Mouse (Mus musculus): Measurements from ENCODE around the gene Gm49510.

Gene Gm49510

DNA sequence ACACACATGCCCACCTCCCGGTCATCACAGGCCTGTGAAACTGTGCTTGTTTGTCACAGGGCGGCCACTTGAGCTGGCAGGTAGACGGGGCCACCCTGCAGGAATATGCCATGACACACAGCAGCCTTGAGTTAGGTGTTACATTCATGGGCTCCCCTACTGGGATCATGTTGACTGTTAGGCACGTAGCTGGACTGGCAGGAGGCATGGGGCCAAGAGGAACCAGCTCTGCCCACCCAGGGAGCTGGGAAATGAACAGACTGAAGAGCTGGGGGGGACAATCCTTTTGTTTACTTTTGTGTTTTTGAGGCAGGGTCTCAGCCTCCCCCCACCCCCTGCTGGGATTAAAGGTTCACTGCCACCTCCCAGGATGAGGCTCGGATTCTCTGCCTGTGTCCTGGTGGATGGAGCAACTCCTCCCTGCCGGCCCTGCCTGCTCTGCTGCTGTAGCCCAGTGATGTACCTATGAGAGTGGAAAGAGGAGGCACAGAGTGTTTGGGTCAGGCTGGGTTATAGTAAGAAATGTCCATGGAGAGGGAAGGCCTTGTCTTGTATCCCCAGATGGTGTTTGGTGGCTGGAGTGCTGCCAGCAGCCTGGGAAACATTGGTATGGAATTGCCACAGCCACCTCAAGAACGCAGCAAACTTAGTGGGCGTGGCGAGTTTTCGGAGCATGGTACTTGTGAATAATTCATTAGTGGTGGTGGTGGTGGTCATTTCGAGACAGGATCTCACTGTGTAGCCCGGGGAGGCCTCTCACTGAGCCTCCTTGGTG is 16.8 kb downstream of the Gm49510 start:
- DNase-seq, result no peak

DNA sequence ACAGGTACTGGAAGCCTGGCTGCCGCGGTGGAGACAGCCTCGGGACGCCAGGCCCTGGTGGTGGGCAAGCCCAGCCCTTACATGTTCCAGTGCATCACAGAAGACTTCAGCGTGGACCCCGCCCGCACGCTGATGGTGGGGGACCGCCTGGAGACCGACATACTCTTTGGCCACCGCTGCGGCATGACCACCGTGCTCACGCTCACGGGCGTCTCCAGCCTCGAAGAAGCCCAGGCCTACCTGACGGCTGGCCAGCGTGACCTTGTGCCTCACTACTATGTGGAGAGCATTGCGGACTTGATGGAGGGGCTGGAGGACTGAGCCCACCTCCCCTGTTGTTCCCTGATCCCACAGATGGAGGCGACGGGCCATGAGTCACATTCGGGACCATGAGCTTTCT is 18.7 kb downstream of the Gm49510 start:
- no peak for DNase-seq

DNA sequence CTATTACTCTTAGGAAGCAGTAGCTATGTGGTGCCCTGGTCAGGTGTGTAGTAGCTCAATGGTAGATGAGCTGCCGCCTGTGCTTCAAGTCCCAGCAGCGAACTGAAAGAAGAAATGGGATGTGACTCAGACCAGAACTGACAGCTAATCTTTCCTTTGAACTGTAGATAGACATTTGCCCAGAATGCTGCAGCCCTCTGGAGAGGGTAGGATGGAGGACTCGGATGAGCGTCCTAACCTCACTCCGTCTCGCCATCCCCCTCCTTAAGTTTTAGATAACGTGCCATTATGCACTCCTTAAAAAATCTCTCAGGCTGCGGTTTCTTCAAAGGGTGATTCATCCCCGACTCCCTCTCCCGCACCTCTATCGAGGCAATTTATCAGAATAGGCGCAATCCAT is 20.4 kb downstream of the Gm49510 start:
- no peak for DNase-seq

DNA sequence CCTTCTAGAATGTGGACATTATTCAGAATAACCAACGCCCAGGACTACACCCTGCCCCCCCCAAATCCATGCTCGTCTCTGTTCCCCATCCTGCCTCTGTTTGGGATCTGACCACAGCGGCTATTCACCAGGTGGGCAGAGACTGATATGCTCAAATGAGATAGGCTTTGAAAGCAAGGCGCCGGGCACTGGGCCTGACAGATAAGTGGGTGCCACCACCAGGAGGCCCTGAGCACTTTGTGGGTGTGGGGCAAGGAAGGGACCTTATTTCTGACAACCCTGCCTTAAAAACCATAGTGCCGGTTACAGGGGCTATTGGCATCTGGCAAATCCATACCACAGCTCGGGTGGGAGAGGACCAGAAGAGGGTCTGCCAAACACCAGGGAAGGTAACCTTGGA is 23.2 kb downstream of the Gm49510 start:
- no peak for DNase-seq

DNA sequence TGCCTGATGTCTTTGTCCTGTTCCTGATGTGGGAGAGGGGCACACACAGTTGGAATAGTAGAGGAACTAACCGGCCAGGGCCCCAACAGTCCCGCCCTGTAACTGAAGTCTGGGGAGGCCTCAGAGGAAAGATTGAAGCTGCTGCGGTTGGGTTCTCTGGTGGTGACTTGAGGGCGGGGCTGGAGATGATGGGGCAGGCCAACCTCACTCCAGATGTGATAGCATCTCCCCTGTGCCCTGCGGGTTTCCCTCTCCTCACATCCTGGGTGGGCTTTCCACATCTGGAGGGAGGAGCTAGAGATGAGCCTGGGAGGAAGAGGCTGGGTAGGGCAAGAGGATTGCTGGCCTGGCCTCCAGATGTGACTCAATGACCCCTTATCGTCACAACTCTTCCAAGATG is 24.1 kb downstream of the Gm49510 start:
- DNase-seq, result no peak

DNA sequence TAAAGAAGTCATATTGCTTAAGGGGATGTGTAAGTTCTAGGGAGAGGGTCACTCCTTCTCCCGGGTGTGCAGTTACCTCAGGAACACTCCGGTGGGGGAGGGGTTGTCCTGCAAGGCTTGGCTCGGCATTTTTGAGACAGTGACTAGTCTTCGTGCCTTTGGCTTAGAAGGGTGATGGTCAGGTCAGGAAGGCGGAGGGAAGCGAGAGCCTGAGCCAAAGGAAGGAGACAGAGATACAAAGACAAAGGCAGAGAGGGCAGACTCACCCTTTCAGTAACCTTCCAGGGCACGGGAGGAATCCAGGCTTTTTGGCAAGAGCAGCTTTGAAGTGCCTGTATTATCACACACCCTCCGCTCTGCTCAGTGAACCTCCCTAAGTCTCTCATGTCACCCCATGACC is 25.7 kb downstream of the Gm49510 start:
- peak; percentile 63 for DNase-seq

DNA sequence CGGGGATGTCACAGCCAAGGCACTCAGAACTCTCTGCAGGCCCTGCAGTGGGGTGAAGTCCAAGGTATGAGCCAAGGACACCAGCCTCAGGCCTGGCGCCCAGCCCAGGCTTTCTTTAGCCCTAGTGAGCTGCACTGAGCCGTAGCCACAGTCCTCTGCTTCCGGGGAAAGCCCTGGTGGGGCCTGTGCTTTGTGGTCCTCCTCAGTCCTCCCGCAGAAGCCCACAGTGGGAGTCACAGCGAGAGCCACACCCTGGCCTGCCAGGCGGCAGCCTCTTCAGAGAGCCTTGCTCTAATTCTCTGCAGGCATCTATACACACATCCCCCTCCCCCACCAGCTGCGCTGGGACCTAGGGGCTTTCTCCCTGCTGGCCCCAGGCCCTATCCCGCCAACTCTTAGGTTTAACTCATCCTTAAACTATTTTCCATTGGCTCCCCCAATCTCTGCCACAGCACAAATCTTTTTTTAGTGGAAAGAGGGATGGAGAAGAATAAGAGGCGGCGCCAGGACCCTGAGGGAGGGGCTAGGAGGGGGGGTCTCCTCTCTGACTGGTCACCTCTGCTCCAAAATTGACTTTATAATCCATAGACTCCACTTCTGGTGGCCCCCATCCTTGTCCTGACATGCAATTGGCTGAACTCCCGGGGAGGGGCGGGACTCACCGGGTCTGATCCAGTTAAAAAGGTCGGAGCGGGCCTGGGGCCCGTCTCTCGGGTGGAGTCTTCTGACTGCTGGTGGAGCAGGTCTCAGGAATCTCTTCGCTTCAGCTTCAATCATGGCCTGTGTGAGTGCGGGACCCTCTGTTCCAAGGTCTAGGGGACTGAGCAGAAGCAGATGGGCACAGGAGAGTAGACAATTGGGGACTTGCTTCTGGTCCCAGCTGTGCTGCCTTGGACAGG is 26.8 kb downstream of the Gm49510 start, which contains the start of gene Lgals1:
Gene Lgals1, plus strand, starts transcription at position 705 of the 899 bp plus-strand sequence.
- peak; percentile 96 for DNase-seq

DNA sequence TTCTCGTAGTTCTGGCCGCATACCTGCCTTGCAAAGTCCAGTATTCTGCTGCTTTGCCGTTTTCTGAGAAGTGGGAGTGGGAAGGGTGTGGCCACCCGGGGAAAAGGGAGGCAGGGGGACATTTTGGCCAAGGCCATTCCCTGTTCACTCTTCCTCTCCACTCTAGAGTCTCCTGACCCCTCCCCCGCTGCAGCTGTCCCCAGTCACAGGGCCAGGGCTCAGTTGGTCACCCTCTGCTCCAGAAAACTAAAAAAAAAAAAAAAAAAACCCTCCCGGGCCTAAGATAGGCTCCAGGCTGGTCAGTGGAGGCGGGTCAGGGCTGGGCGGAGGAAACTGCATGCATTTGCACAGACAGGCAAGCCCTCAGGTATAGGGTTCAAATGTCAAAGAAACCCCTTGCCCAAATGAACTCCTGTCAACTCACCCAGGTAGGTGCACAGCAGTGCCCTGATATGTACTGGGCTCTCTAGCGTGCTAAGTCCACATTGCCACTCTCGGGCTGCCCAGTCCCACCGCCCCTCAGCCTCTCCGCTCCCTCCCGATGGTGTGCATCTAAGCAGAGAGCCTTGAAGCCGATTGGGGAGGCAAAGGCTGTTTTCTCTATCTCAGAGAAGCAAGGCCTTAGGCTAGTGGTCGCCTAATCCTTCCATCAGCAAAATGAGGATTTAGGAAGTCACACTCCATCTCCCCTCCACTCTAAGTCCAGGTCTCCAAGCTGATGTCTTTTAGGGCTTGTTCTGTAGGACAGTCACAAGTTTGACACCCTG is 27.7 kb downstream of the Gm49510 start:
- DNase-seq, result peak; percentile 33

DNA sequence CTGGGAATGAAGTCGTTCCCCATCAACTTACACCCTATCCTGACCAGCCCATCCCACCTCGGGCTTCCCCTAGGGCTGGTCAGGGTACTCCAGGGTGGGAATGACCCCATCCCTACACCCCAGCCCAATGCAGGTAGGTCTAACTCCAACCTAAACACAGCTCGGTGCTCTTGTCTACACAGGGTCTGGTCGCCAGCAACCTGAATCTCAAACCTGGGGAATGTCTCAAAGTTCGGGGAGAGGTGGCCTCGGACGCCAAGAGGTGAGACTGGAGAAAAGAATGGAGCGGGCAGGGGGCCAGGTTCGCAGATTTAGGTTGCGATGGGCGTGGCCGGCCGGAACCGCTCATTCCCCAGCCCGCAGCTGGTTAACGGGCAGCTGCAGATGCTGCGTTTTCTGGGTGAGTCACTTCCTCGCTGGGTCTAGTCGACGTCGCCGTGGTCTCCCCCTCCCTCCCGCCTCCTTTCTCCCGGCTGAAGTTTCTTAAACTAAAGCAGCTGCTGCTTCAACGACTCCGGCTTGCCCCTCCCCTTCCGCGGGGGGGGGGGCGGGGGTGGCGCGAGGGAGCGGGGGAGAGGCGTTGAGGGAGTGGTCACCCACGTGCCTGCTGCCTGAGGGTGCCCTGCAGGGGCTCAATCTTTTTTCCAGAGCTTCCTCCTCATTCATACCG is 28.5 kb downstream of the Gm49510 start:
- peak; percentile 71 for DNase-seq

DNA sequence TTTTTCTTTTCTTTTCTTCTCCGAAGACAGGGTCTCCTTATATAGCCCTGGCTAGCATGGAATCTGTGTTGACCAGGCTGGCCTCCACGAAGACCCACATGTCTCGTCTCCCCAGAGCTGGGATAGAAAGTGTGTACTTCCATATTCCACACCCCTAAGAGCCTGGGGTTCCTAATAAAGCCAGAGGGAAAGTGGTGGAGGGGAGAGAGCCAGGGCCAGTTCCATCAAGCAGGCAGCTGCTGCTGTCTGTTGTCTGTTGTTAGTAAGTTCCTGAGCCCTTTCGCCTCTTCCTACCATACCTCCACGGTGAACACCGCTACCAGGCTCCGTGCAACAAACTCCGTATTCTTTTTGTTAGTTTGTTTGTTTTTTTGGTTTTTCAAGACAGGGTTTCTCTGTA is 29.1 kb downstream of the Gm49510 start:
- DNase-seq, result no peak

DNA sequence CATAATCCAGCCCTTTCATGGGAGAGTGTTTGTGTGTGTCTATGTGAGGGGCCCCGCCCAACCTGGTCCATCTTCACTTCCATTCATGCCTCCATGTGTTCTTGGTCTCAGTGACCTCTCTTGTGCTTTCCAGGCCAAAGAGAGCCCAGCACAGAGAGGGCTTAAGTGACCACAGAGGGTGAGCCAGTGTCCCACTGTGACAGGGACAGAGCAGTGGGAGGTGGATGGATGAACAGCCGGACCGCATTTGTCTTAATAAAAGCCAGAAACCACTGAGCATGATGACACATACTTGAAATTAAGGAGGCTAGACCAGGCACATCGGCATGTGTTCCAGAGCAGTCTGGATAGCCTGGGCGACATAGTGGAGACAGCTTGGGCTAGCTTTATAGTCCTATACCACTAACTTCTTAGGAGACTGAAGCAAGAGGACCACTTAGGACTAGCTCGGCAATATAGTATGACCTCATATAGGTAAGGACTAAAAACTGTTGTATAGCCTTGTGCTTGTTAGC is 30.8 kb downstream of the Gm49510 start:
- DNase-seq, result no peak

DNA sequence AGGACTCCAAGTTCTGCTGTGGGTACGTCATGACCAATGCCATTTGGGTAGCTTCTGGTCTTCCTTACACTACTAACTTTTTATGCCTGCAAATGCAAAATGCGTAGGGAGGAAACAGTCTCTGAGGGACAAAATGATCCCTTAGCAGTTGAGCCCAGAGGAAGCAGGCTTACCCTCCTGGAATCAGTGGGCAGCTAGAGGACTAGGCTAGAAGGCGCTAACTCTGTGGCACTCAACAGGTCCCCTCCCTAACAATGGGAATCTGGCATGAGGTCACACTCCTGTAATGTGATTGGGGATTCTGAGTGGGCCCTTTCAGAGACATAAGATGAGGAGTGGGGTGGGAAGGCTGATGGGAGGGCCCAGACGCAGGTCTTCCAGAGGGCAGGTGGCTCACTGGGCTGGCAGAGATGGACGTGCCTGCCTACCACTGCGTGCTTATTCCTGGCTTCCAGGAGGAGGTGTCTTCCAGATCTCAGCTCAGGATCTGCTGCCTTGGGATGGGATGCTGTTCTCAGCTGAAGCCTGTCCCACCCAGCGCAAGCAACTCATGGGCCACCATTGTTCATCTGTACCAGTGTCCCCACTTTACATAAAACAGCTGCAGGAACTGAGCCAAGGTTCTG is 31.4 kb downstream of the Gm49510 start:
- no peak for DNase-seq

DNA sequence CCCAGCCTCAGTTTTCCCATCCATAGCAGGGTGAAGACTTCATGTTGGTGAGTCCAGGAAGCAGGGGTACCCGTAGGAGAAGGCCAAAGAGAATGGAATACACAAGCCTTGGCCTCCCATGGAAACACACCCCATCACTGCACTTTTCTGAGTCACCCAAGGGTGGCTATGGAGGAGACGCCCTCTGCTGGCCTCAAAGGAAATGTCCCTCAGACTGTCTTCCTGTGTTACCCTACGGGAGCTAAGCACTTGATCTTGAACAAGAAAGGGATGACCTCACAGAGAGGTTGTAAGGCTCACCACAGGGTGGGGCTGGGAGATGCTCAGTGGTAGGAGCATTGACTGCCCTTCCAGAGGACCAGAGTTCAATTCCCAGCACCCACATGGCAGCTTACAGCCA is 32.1 kb downstream of the Gm49510 start:
- peak; percentile 67 for DNase-seq

DNA sequence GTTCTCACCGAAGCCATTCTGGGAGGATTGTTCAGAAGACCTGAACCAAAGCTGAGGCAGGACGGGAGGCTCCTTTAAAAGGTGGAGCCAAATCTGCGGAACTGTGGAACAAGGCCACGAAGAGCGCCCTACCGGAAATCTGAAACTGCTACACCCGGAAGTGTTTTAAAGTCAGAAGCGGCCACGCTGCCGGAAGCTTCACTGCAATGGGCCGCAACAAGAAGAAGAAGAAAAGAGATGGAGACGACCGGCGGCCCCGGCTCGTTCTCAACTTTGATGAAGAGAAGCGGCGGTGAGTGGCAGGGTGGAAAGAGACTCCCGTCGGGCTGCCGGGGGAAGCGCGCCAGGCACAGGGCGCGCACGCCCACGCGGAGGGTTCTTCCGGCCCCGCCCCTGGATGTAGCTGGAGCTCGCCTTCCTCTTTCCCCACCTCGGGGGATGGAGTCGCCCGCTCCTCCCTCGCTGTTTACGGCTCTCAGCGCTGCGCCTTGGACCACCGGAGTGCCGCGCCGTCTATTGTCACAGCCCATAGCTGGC is 35.4 kb downstream of the Gm49510 start, which contains the start of gene Nol12:
Gene Nol12, plus strand, starts transcription at position 150 of the 537 bp plus-strand sequence.
- DNase-seq, result peak; percentile 91

DNA sequence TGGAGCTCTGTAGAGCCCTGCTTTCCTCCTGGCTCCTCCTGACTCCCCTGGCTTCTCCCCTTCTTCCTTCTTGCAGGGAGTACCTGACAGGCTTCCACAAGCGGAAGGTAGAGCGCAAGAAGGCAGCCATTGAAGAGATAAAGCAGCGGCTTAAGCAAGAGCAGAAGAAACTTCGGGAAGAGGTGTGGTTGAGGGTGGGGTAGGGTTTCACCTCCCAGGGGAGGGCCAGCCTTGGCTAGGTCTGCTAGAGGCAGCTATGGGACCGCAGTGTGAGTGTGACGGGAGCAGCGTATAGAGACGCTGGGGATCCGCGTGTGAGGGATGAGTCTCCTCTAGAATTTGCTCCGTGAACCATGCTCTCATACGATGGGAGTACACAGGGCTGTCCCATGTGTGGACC is 36.9 kb downstream of the Gm49510 start:
- no peak for DNase-seq

DNA sequence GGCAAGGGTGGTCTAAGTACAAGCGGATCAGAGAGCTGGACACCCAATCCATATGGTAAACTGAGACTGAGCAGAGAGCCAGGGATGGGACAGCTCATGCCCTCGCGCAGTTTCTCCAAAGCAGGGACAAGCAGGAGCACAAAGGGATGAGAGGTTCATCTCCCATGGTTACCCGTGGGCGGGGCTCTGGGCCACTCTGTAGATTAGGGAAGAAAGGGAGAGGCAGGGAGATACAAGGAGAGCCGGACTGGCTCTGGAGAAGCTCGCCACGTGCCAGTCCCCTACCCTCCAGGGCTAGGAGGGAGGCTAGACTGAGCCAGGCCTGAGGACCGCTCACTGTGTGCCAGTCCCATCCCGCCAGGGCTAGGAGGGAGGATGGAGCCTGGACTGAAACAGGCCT is 37.8 kb downstream of the Gm49510 start:
- DNase-seq, result no peak

DNA sequence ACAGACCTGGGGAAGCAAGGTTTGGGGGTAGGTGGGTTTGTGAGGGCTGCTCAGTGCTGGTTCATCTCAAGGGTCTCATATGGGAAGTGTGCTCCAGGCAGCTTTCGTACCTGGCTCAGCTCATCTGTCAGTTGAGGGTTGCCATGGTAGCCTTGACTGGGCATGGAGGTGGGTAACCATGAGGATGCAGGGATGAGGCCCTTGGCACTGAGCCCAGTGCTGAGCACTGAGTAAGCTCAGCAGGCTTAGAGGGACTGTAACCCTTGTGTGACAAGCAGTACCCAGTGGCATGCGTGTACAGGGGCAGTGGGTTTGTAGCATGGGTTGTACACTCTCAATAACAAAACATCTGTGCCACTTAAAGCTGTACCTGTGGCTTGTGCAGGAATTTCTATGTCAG is 38.5 kb downstream of the Gm49510 start:
- DNase-seq, result no peak

DNA sequence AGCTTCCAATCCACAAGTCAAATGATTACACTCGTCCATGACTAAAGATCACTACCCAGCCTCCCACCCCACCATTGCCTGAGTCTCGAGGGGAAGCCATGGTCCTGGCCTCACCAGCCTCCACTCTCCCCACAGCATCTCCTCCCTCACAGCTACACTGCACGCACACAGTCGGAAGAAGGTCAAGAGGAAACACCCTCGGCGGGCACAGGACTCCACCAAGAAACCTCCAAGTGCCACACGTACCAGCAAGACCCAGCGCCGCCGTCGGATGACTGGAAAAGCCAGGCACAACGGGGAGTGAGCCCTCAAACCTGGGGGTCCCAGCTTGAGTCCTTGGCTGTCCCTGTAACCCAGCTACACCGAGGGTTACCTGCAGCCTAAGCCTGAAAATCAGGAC is 40.9 kb downstream of the Gm49510 start:
- no peak for DNase-seq

DNA sequence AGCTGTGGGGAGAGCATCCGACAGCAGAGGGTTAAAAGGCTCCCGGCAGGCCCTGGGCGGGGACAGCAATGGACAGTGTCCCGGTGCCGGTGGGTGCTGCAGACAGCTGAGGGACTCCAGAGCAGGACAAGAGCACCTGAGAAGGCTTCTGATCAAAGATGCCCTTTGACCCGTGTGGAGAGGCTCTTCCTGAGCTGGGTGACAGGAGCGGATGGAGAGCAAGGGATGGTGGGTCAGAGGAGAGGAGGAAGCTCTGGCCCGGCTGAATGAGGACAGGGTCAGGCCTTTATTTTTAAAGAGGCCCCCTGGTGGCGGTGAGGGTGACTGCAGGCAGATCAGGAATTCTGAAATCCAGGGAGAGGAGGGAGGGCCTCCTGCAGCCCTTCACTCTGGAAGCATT is 43.2 kb downstream of the Gm49510 start:
- peak; percentile 87 for DNase-seq

DNA sequence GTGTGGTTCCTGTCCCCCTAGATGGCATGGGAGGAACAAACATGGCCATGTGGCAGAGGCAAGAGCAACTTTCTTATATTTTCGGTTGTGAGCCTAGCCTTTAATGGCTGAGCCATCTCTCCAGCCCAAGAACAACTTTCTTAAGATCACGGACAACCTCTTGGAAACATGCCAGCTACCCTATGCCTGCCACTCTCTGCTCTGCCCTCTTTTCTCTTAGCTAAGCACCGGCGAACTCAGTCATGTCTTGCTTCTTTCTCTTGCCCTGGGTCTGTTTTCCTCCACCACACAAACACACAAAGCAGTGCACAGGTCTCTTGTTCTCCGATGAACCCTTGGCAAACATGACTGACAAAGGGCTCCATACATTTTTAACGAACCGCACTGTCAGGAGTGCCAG is 46.8 kb downstream of the Gm49510 start:
- DNase-seq, result no peak

DNA sequence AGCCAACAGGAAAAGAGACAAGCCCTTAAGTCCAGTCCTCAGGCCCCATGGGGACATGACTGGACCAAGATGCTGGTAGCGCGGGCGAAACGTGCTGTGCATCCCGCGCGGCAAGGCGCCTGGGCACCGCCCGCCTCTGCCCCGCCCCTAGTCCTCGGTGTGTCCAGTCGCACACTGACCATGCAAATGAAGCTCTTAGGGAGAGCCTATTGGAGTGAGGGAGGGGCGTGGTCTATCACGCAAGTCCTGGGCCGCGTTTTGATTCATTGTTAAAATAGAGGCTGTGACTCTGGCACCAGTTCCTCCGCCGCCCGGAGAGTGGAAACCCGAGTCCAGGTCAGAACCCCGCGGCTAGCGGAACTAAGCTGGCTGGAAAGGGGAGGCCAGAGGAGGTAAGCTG is 48.2 kb downstream of the Gm49510 start, which contains the start of gene Triobp:
Gene Triobp, plus strand, starts transcription at position 68 of the 400 bp plus-strand sequence.
- peak; percentile 89 for DNase-seq
